Mouse (Mus musculus) CH12.LX (cell line): ENCODE results near the gene Kif23. TPM values are rescaled to one million over a fixed set of nuclear protein-coding genes. Genes with fewer than 3 reads are reported as not detected.

Experiments
- DNase-seq: peaks from one replicate; pipeline ENCODE4 v3.0.0-alpha.2; 2013; ENCODE audit errors: extremely low read depth
- H3K27ac ChIP-seq: 2 replicates; pipeline ENCODE4 v1.5.1; 2012; ENCODE audit warnings: low read depth, mild to moderate bottlenecking, control low read depth, moderate library complexity; ENCODE audit not compliant: insufficient read depth
- H3K27me3 ChIP-seq: replicated peaks from 2 replicates; pipeline ENCODE3; 2012; ENCODE audit warnings: inconsistent platforms
- H3K36me3 ChIP-seq, 2 experiments: replicated peaks in 1 of 2; 2 replicates each; pipeline versions ENCODE3 to v1.6.1; 2012; ENCODE audit warnings: inconsistent platforms in 1 of 2, low read length in 1 of 2, mild to moderate bottlenecking in 1 of 2, mixed read lengths in 1 of 2, moderate library complexity in 1 of 2; ENCODE audit not compliant: control insufficient read depth in 1 of 2, insufficient read depth in 1 of 2
- H3K4me1 ChIP-seq, 2 experiments: 2 replicates each; pipeline ENCODE4 v1.6.1; 2012; ENCODE audit warnings: inconsistent platforms in 1 of 2, moderate library complexity in 1 of 2; ENCODE audit not compliant: insufficient read depth in 2 of 2, control insufficient read depth in 1 of 2
- H3K4me2 ChIP-seq: 2 replicates; pipeline ENCODE4 v1.6.1; 2012; ENCODE audit warnings: low read depth, mild to moderate bottlenecking, control low read depth; ENCODE audit not compliant: poor library complexity, insufficient read depth, severe bottlenecking
- H3K4me3 ChIP-seq, 3 experiments: fragments of 150-350 bp in 1 of 3; sonication (generic) in 1 of 3; replicated peaks in 1 of 3; 2 replicates each; pipeline versions ENCODE3 to v1.5.1; 2011 to 2012; ENCODE audit warnings: low read depth in 2 of 3, low read length in 2 of 3, mild to moderate bottlenecking in 2 of 3, moderate library complexity in 2 of 3, control low read depth in 1 of 3, improper control_type of control experiment in 1 of 3, inconsistent platforms in 1 of 3, mixed read lengths in 1 of 3; ENCODE audit not compliant: poor library complexity in 1 of 3
- H3K79me2 ChIP-seq: replicated peaks from 2 replicates; pipeline ENCODE4 v1.6.1; 2012; ENCODE audit warnings: mild to moderate bottlenecking, moderate library complexity; ENCODE audit not compliant: control insufficient read depth, poor library complexity, insufficient read depth, severe bottlenecking; ENCODE audit errors: extremely low read depth
- H3K9ac ChIP-seq: 2 replicates; pipeline ENCODE4 v1.6.1; 2012; ENCODE audit warnings: low read depth, mild to moderate bottlenecking, control low read depth, moderate library complexity; ENCODE audit not compliant: insufficient read depth
- H3K9me3 ChIP-seq: replicated peaks from 2 replicates; pipeline ENCODE3; 2012; ENCODE audit warnings: low read length, inconsistent platforms, mixed read lengths
- CTCF ChIP-seq, 2 experiments: IDR thresholded peaks in 1 of 2; conservative IDR thresholded peaks in 1 of 2; 2 replicates each; pipeline ENCODE4 v1.5.1; 2011 to 2012; ENCODE audit warnings: low read depth in 2 of 2, low read length in 2 of 2, improper control_type of control experiment in 1 of 2, inconsistent platforms in 1 of 2, mild to moderate bottlenecking in 1 of 2, moderate library complexity in 1 of 2
- E2F4 ChIP-seq: IDR thresholded peaks from 2 replicates; pipeline ENCODE4 v1.6.1; 2011; ENCODE audit warnings: low read depth, low read length, improper control_type of control experiment; ENCODE audit not compliant: insufficient replicate concordance
- ELF1 ChIP-seq: IDR thresholded peaks from 2 replicates; pipeline ENCODE4 v1.6.1; 2014; ENCODE audit warnings: low read depth, mild to moderate bottlenecking, inconsistent platforms, low read length, improper control_type of control experiment
- EP300 ChIP-seq: IDR thresholded peaks from 2 replicates; pipeline ENCODE4 v1.6.1; 2011; ENCODE audit warnings: low read length, improper control_type of control experiment
- ETS1 ChIP-seq: conservative IDR thresholded peaks from 2 replicates; pipeline ENCODE4 v1.6.1; 2012; ENCODE audit warnings: low read depth, mild to moderate bottlenecking, inconsistent platforms, low read length, improper control_type of control experiment, moderate library complexity
- HCFC1 ChIP-seq: IDR thresholded peaks from 2 replicates; pipeline ENCODE4 v1.6.1; 2012; ENCODE audit warnings: low read depth, mild to moderate bottlenecking, inconsistent platforms, low read length, improper control_type of control experiment
- JUN ChIP-seq: IDR thresholded peaks from 2 replicates; pipeline ENCODE4 v1.6.1; 2011; ENCODE audit warnings: low read depth, mild to moderate bottlenecking, low read length, improper control_type of control experiment, moderate library complexity; ENCODE audit not compliant: insufficient read depth
- KAT2A ChIP-seq: IDR thresholded peaks from 2 replicates; pipeline ENCODE4 v1.6.1; 2012; ENCODE audit warnings: low read length, improper control_type of control experiment, inconsistent platforms; ENCODE audit not compliant: insufficient replicate concordance
- MAFK ChIP-seq: IDR thresholded peaks from 2 replicates; pipeline ENCODE4 v1.6.1; 2011; ENCODE audit warnings: low read length, improper control_type of control experiment; ENCODE audit not compliant: insufficient replicate concordance
- MAX ChIP-seq: IDR thresholded peaks from 2 replicates; pipeline ENCODE4 v1.6.1; 2011; ENCODE audit warnings: low read length, improper control_type of control experiment
- MAZ ChIP-seq: IDR thresholded peaks from 2 replicates; pipeline ENCODE4 v1.6.1; 2012; ENCODE audit warnings: low read depth, mild to moderate bottlenecking, inconsistent platforms, low read length, improper control_type of control experiment, moderate library complexity
- MEF2A ChIP-seq: IDR thresholded peaks from 2 replicates; pipeline ENCODE4 v1.6.1; 2014; ENCODE audit warnings: low read depth, mild to moderate bottlenecking, inconsistent platforms, low read length, improper control_type of control experiment, borderline replicate concordance
- NELFE ChIP-seq: IDR thresholded peaks from 2 replicates; pipeline ENCODE4 v1.6.1; 2011; ENCODE audit warnings: low read depth, low read length, improper control_type of control experiment
- NRF1 ChIP-seq: IDR thresholded peaks from 2 replicates; pipeline ENCODE4 v1.6.1; 2014; ENCODE audit warnings: low read depth, mild to moderate bottlenecking, inconsistent platforms, low read length, improper control_type of control experiment, moderate library complexity
- PAX5 ChIP-seq: IDR thresholded peaks from 2 replicates; pipeline ENCODE4 v1.6.1; 2012; ENCODE audit warnings: low read length, inconsistent platforms, mixed read lengths
- POLR2A ChIP-seq: IDR thresholded peaks from 2 replicates; pipeline ENCODE4 v1.6.1; 2011; ENCODE audit warnings: low read depth, mild to moderate bottlenecking, improper control_type of control experiment, low read length
- RAD21 ChIP-seq: IDR thresholded peaks from 2 replicates; pipeline ENCODE4 v1.6.1; 2011; ENCODE audit warnings: low read depth, mild to moderate bottlenecking, low read length, improper control_type of control experiment, moderate library complexity
- RCOR1 ChIP-seq: conservative IDR thresholded peaks from 2 replicates; pipeline ENCODE4 v1.6.1; 2012; ENCODE audit warnings: low read depth, mild to moderate bottlenecking, inconsistent platforms, low read length, improper control_type of control experiment
- SMC3 ChIP-seq: IDR thresholded peaks from 2 replicates; pipeline ENCODE4 v1.6.1; 2011; ENCODE audit warnings: low read depth, low read length, improper control_type of control experiment
- TCF12 ChIP-seq: IDR thresholded peaks from 2 replicates; pipeline ENCODE4 v1.6.1; 2014; ENCODE audit warnings: low read depth, mild to moderate bottlenecking, inconsistent platforms, low read length, improper control_type of control experiment
- UBTF ChIP-seq: IDR thresholded peaks from 2 replicates; pipeline ENCODE4 v1.6.1; 2012; ENCODE audit warnings: low read depth, mild to moderate bottlenecking, inconsistent platforms, low read length, improper control_type of control experiment, moderate library complexity
- USF2 ChIP-seq: conservative IDR thresholded peaks from 2 replicates; pipeline ENCODE4 v1.6.1; 2011; ENCODE audit warnings: low read depth, low read length, improper control_type of control experiment
- ZC3H11A ChIP-seq: IDR thresholded peaks from 2 replicates; pipeline ENCODE4 v1.6.1; 2012; ENCODE audit warnings: low read depth, mild to moderate bottlenecking, inconsistent platforms, low read length, improper control_type of control experiment
- ZKSCAN1 ChIP-seq: IDR thresholded peaks from 2 replicates; pipeline ENCODE4 v1.6.1; 2012; ENCODE audit warnings: low read depth, inconsistent platforms, low read length, improper control_type of control experiment, borderline replicate concordance
- ZMIZ1 ChIP-seq: IDR thresholded peaks from 2 replicates; pipeline ENCODE4 v1.6.1; 2012; ENCODE audit warnings: low read depth, mild to moderate bottlenecking, inconsistent platforms, low read length, improper control_type of control experiment
- ZNF384 ChIP-seq: IDR thresholded peaks from 2 replicates; pipeline ENCODE4 v1.6.1; 2012; ENCODE audit warnings: low read depth, low read length, improper control_type of control experiment, inconsistent platforms
- dilution Hi-C: fragments of 300-500 bp; cut with MboI; formaldehyde crosslinking; loops from 2 replicates; pipeline ENCODE4 v1.14.3; 2020; ENCODE audit warnings: low sequenced_read_pairs; ENCODE audit not compliant: extremely low pct_unique_long_range_greater_than_20kb, extremely low pct_ligation_motif_present
- in situ Hi-C: fragments of 300-500 bp; cut with MboI; formaldehyde crosslinking; loops from 3 replicates; pipeline ENCODE4 v1.14.3; 2019; ENCODE audit warnings: low sequenced_read_pairs, low pct_ligation_motif_present, low pct_unique_long_range_greater_than_20kb, mixed read lengths
- polyA plus RNA-seq: library from polyadenylated mRNA; unstranded; fragments of >175 nt; gene quantifications from 2 replicates; pipeline ENCODE4 v1.2.1, GENCODE M21; 2012; ENCODE audit warnings: low read depth; ENCODE audit not compliant: insufficient read length
- total RNA-seq, 2 experiments: library from RNA; depleted of rRNA; stranded (reverse); fragments of 300-350 nt in 1 of 2; fragments of >200 nt in 1 of 2; gene quantifications; 2 replicates each; pipeline ENCODE4 v1.2.3; 2012 to 2014

The Kif23 gene
- total and polyA plus RNA-seq, 3 experiments: 50.6 to 133 (median 96.2) TPM

- H3K4me1 ChIP-seq: peaks cover 0 to 7% of the 10 kb centered on the region in 2 experiments; a peak in 1 of 4 replicates
- no peak overlapping the region for H3K9ac ChIP-seq
- DNase-seq: peak; percentile 66
- in situ Hi-C loops: no loop called here
- TF ChIP-seq PAX5 (no peak), E2F4 (no peak), ZKSCAN1 (no peak), EP300 (no peak), MAZ (no peak), ELF1 (no peak), MEF2A (no peak), TCF12 (no peak), RAD21 (peak; percentile 82), USF2 (no peak), JUN (no peak), NELFE (no peak), ZMIZ1 (no peak), CTCF (conservative IDR thresholded peaks at IDR 0.05 in 1 of 2, IDR thresholded peaks at IDR 0.05 in 1 of 2; ENCODE audit: low read depth in 2 of 2, low read length in 2 of 2) (peak; percentile 48 to 81), MAX (no peak), UBTF (no peak), ETS1 (no peak), MAFK (no peak), RCOR1 (no peak), SMC3 (peak; percentile 68), KAT2A (no peak), HCFC1 (no peak), ZC3H11A (peak; percentile 21; the same call in 1 of the 2 replicates), ZNF384 (peak; percentile 46; the same call in 1 of the 2 replicates), NRF1 (no peak), POLR2A (no peak)
- TF ChIP-seq, all 38 proteins: peak for 5
- no peak overlapping the region for H3K4me3 ChIP-seq
- H3K27ac ChIP-seq: no peak overlapping the region
- dilution Hi-C loops: no loop called here
- no peak overlapping the region for H3K4me2 ChIP-seq
- H3K36me3 ChIP-seq: no peaks in the 10 kb centered on the region
- H3K27me3 ChIP-seq: peaks cover 4% of the 10 kb centered on the region
- no peaks in the 10 kb centered on the region for H3K9me3 ChIP-seq
- no peaks in the 10 kb centered on the region for H3K79me2 ChIP-seq
These were observed 67.7 kb downstream of the Kif23 start for GRCm38 (mm10) chr9:61878889-61879288.
